Mouse (Mus musculus) kidney, adult 2 months (tissue): Measurements from ENCODE around the gene C1qtnf5. TPM values are rescaled to one million over a fixed set of nuclear protein-coding genes. Genes with fewer than 3 reads are reported as not detected.

Experiments
- DNase-seq: peaks from one replicate; pipeline ENCODE4 v3.0.0; 2021
- H3K27ac ChIP-seq: fragments of 200-500 bp; 2 replicates; pipeline ENCODE4 v1.5.1; 2012; ENCODE audit warnings: low read depth, low read length, control low read depth, inconsistent platforms; ENCODE audit not compliant: insufficient read depth
- H3K27me3 ChIP-seq: fragments of 200-500 bp; replicated peaks from 2 replicates; pipeline ENCODE4 v1.6.1; 2012; ENCODE audit warnings: mild to moderate bottlenecking, moderate library complexity, low read length, inconsistent platforms; ENCODE audit not compliant: control insufficient read depth, insufficient read depth
- H3K36me3 ChIP-seq: fragments of 200-500 bp; 2 replicates; pipeline ENCODE4 v1.6.1; 2012; ENCODE audit warnings: mild to moderate bottlenecking, moderate library complexity, low read length, inconsistent platforms; ENCODE audit not compliant: control insufficient read depth, insufficient read depth
- H3K4me1 ChIP-seq: fragments of 200-500 bp; 2 replicates; pipeline ENCODE4 v1.6.1; 2011; ENCODE audit warnings: low read length; ENCODE audit not compliant: control insufficient read depth, insufficient read depth
- H3K4me3 ChIP-seq: fragments of 200-500 bp; 2 replicates; pipeline ENCODE4 v1.5.1; 2011; ENCODE audit warnings: mild to moderate bottlenecking, low read depth, low read length, control low read depth; ENCODE audit not compliant: insufficient read depth
- CTCF ChIP-seq: fragments of 200-500 bp; conservative IDR thresholded peaks from 2 replicates; pipeline ENCODE4 v1.5.1; 2011; ENCODE audit warnings: low read depth, mild to moderate bottlenecking, control low read depth, low read length, moderate library complexity, mixed read lengths; ENCODE audit not compliant: insufficient read depth, insufficient read length
- POLR2A ChIP-seq: fragments of 200-500 bp; IDR thresholded peaks from one replicate; pipeline ENCODE4 v1.6.1; 2011; ENCODE audit warnings: low read depth, low read length, control low read depth
- WGBS: fragments of 180-500 bp; shearing (Covaris S2); methylation state at CpG from one replicate; pipeline ENCODE4 v1.1.7; 2018; 5-methylcytosine and 5-hydroxymethylcytosine counted together
- polyA plus RNA-seq: library from polyadenylated mRNA; depleted of rRNA; stranded (reverse); fragments of >200 nt; gene quantifications from 2 replicates; pipeline ENCODE4 v1.2.3, GENCODE M21; 2012

C1qtnf5 gene
- polyA plus RNA-seq, 1 experiment = 16.8 TPM

DNA sequence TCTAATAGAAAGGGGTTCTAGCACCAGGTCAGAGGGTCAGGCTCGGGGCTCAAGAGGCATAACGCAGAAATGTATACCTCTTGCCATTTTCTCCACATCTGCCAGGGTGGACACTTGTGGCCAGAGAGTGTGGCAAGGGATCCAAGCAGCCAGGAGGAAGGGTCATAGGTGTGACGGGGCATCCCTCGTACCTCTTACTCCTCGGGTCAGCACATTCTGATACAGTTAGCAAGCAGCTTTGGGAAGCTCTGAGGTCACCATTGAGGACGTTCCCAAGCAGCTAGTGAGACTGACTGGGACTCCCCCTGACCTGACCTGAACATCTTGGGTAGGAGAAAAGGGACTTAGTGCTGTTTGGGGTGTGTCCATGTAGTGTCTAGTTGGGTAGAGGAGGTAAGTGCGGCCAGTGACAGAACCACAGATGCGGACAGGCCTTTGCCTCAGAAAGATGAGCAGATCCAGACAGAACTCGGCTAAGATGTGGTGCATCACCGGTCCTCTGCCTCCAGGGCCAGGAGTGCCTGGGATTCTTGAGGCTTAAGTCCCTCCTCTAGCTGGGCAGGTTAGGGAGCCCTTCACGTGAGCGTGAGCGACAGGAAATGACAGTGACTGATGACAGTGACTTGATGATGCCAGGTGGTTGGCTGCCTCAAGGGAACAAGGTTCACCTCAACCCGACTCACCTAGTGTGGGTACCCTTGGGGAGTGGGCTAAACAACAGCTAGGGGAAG lies 36.8 kb upstream of the C1qtnf5 start:
- DNase-seq = no peak
- no peaks in the 10 kb centered on the region for H3K27me3 ChIP-seq
- no peak overlapping the region for H3K4me3 ChIP-seq
- no peak overlapping the region for H3K27ac ChIP-seq
- H3K4me1 ChIP-seq = peaks cover 4% of the 10 kb centered on the region; the same call in 1 of the 2 replicates
- TF ChIP-seq CTCF (no peak), POLR2A (no peak)
- no peaks in the 10 kb centered on the region for H3K36me3 ChIP-seq
- WGBS = 82% methylated on average over 14 of the region's 14 CpGs

GRCm38 (mm10) chr9:44070844-44071231 lies 36.2 kb upstream of the C1qtnf5 start:
- H3K27me3 ChIP-seq = no peaks in the 10 kb centered on the region
- DNase-seq = no peak
- no peak overlapping the region for H3K27ac ChIP-seq
- peaks cover 10% of the 10 kb centered on the region; the same call in 1 of the 2 replicates for H3K4me1 ChIP-seq
- TF ChIP-seq CTCF (no peak), POLR2A (no peak)
- H3K36me3 ChIP-seq = no peaks in the 10 kb centered on the region
- H3K4me3 ChIP-seq = no peak overlapping the region
- 76% methylated on average over 8 of the region's 8 CpGs for WGBS

DNA sequence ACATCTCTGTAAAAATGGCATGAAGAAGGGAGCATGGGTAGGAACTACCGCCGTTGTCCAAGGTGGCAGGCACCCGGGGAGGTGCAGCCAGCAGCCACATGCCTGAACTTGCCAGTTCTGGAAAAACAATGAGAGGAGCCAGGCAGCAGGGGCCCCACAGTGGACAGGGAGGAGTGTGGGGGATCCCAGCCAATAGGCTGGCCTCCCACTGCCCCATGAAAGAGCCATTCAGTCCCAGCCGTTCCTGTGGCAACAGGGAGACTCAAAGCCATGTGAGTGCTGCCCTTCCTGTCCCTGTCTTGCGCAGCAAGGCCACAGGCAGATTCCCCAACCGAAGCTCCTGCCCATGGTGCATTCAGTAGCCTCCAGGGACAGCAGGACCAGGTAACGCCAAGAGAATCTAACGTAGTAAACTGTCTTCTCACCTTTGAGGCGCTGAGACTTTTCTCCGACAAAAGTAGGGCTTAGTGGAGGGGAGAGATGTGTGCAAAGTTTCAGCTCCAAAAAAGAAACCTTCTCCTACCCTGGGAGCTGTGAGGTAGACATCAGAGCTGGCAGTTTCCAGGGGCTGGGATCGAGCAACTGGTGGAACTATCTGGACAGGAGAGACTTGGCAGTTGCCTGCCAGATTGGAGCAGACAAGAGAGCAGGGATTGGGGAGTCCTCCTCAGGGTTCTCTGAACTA lies 35.0 kb upstream of the C1qtnf5 start:
- WGBS = 56% methylated on average over 11 of the region's 11 CpGs
- H3K27me3 ChIP-seq = no peaks in the 10 kb centered on the region
- no peaks in the 10 kb centered on the region for H3K36me3 ChIP-seq
- no peak for DNase-seq
- no peak overlapping the region for H3K4me3 ChIP-seq
- TF ChIP-seq POLR2A (no peak), CTCF (no peak)
- no peak overlapping the region for H3K27ac ChIP-seq
- H3K4me1 ChIP-seq = peaks cover 12% of the 10 kb centered on the region

GRCm38 (mm10) chr9:44072599-44072915 lies 34.5 kb upstream of the C1qtnf5 start:
- no peak overlapping the region for H3K27ac ChIP-seq
- no peak for DNase-seq
- peaks cover 17% of the 10 kb centered on the region for H3K4me1 ChIP-seq
- no peaks in the 10 kb centered on the region for H3K36me3 ChIP-seq
- H3K4me3 ChIP-seq = no peak overlapping the region
- 55% methylated on average over 4 of the region's 4 CpGs for WGBS
- TF ChIP-seq CTCF (no peak), POLR2A (no peak)
- H3K27me3 ChIP-seq = no peaks in the 10 kb centered on the region

- no peak overlapping the region for H3K27ac ChIP-seq
Observed at GRCm38 (mm10) chr9:44073115-44073514, 33.9 kb upstream of the C1qtnf5 start.

DNA sequence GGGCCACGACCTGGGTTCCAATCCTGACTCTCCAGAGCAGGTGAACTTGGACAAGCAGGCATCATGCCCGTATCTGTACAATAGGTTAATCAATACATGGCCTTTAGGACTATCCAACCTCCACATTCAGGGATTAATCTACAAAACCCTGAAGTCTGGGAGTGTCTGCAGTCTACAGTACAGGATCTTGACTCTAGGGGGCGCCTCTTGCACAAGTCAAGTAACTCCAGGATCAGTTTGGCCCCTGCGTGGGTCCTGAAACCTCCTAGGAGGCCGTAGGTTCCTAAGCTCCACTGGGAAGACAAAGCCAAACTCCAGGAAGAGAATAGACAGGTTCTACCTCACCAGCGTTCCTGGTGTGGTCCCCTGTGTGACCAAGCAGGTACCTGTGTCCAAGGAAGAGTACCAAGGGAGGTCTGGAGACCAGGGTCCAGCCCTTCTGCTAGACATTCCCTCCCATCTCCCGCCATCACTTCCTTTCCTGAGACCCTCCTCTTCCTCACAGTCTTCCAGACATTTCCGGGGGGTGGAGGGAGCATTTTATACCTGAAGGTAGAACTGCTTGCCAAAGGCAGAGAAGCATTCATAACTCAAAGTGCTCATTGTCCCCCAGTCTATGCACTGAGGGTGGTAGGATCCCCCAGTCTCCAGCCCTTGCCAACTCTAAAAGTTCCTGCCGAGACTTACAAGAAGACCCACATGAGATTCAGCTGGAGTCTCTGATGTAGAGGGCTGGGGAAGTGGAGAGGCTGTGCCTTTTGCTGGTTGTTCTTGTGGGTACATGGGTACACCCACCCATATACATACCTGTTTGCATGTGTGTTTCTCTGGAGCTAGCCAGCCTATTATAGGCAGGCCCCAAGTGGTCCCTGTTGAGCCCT lies 32.4 kb upstream of the C1qtnf5 start:
- 66% methylated on average over 9 of the region's 9 CpGs for WGBS
- peaks cover 33% of the 10 kb centered on the region for H3K4me1 ChIP-seq
- peak; percentile 65 for DNase-seq

More at GRCm38 (mm10) chr9:44073115-44073514, 33.9 kb upstream of the C1qtnf5 start:
- DNase-seq = no peak
- H3K27me3 ChIP-seq = no peaks in the 10 kb centered on the region
- H3K4me1 ChIP-seq = peaks cover 23% of the 10 kb centered on the region
- no peak overlapping the region for H3K4me3 ChIP-seq
- 85% methylated on average over 5 of the region's 5 CpGs for WGBS
- TF ChIP-seq CTCF (no peak), POLR2A (no peak)
- no peaks in the 10 kb centered on the region for H3K36me3 ChIP-seq

More for the DNA sequence above, 32.4 kb upstream of the C1qtnf5 start:
- TF ChIP-seq CTCF (peak; percentile 53), POLR2A (no peak)
- no peaks in the 10 kb centered on the region for H3K36me3 ChIP-seq
- no peak overlapping the region for H3K4me3 ChIP-seq
- H3K27ac ChIP-seq = no peak overlapping the region
- no peaks in the 10 kb centered on the region for H3K27me3 ChIP-seq
